Mouse (Mus musculus): Measurements from ENCODE around the gene Amh.
A peak's percentile ranks its signal among the peaks of the same experiment; 100 is the strongest.

The Amh gene

DNA sequence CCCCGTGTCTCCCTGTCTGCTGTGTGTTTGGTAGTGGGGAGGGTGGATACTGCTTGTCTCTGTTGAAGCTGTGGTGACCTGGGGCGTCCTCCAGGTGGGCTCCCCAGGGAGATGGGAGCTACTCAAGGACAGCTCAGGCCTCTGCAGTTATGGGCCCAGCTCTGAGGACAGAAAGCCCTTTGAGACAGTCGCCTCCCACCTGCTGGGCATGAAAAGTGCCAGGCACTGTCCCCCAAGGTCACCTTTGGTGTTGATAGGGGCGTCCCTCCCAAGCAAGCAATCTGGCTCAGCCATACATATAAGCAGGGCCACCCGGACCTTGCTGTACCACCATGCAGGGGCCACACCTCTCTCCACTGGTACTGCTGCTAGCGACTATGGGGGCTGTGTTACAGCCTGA, at the start of gene Amh:
Amh (plus strand) TSS at position 328 of the 400 bp plus-strand sequence.
- no peak for DNase-seq

DNA sequence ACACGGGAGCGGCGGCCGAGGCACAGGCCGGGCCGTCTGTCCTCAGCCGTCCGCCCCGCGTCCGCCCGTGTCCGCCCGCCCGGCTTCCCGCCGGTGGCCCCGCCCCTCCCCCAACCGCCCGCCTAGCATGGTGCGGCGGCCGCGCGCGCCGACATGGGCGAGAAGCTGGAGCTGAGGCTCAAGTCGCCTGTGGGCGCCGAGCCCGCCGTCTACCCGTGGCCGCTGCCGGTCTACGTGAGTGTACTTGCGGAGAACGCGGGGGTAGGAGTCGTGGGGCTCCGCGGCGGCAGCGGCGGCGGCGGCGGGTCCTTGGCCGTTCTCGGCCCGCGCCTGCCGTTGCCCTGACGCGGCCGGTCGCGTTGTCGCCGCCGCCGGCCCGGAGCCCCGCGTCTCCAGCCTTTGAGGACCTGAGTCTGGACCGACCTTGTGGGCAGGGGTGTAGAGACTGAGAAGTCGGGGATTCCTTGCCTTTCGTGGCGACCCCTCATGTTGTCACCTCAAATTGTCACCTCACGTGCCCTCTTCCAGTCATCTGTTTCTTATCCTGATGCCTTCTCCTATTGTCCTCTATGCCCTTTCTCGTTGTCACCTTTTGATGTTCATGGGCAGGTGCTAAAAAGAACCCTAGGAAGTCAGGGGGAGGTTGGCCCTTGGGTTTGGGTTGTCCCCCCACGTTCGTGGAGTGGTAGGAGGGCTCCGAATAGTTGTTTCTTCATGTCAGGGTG, 49.6 kb upstream of the Amh start:
- no peak for DNase-seq

DNA sequence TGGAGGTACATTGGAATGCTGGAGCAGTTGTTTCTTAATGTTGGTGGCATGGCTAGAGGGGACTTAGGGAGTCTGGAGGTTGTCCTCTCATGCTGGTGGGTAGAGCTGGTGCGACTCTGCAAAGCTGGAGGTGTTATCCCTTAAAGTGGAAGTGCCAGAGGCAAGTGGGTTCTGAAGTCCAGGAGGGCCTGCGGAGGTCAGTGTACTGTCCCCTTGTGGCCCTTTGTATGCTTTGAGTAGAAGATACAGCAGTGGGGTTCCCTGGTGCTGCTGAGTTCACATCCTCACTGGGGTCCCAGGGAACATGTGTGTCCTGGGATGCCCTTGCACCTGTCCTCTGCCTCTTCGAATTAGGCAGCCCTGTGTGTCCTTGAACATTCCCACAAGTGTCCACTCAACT, 48.9 kb upstream of the Amh start:
- DNase-seq, result no peak

DNA sequence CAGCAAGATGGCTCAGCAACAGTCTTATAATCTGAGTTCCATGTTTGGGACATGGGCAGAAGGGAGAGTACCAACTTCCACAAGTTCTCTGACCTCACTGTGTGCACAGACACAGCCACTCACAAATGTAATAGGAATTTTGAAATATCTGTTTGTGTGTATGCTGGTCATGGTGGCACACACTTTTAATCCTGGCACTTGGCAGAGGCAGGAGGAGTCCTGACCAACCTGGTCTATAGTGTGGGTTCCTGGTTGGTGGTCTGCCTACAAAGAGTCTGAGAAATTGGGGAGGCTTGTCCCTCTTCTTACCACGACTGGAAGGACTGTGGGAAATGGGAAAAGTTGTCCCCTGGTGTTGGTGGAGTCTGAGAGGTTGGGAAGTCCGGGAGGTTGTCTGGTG, 48.5 kb upstream of the Amh start:
- no peak for DNase-seq

DNA sequence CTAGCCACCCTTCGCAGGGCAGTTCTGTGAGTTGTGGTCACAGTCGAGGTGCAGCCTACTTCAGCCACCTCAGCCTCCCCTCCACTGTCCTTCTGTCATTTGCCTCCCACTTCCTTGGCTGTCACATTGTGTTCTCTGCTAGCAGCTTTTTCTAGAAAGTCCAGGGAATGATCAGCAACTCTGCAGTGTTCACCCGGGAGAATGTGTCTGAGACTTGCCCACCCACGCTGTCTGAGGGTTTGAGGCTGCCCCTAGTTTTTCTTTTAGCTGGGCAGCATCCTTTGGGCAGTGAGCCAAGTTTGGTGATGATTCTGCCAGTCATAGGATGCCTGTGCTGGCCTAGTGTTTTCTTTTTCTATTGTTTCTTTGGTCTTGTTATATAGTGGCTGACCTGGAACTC, 48.1 kb upstream of the Amh start:
- DNase-seq, result no peak

DNA sequence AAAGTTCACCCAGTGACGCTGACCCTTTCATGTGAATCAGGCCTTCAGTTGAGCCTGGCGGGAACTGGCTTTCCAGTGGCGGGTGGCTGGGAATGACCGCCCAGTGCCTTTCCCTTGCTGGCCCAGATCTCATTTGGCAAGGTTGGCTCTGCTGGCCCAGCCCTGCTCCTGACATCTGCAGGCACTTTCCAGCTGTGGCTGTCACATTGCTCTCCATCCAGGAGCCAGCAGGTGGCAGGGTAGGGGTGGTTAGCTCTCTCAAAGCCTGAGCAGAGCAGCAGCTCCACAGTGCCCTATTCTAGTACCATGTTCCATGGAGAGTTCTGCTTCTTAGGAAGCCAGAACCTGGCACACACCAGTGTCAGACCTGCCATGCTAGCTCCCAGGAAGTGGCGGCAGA, 47.3 kb upstream of the Amh start:
- DNase-seq, result peak; percentile 80

DNA sequence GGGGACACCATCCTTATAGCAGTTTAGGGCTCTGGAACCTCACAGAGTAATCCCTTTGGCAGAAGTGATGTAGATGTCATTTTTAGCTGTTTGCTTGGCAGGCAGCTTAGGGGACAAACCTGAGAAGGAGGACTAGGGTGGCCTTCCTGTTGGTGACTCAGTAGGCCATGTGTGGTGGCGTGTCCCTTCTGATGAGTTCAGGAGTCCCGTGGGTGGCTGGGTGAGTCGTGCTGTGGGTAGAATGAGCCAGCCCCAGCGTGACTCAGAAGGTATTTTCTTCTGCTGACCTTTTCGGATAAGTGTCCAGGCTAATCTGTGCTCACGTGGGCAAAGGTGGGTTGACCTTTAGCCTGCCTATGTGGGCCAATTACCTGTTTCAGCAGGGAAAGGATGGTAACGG, 46.4 kb upstream of the Amh start:
- no peak for DNase-seq

DNA sequence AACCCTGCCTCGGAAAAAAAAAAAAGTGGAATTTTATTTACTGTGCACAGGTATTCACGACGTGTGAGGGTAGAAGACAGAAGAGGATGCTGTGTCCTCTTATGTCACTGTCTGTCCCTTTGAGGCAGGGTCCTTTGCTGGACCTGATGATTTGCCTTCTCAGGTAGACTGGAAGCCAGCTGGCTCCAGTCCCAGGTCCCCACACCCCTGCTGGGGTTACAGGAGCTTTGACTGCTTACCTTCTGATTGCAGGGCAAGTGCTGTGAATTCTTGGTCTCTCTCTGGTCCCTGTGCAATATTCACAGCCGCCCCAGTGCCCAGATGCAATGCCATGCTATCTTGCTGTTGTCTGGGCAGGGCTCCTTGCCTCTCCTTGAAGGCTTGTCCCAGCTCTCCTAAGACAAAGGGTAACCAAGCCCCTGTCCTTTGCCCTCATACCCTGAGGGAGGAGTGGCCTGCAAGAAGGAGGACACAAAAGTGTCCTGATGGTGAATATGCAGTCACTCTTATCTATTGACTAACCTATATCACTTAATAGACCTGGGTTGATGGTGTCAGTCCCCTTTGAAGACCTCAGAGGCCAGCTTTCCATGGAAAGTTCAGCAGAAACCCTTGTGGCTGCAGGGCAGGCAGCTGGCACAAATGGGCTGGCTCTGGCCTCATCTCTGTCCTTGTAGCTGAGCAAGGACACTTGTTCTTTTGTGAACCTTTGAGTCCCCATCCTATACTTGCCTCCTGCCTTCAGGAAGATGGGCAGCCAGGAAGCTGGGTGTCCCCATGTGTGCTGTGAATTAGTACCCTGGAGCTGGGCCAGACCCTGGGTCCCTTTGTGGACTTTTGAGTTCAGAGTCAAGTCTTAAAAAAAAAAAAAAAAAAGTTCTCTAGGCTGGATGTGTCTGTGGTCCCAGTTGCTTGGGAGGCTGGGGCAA, 44.2 kb upstream of the Amh start:
- DNase-seq, result no peak

DNA sequence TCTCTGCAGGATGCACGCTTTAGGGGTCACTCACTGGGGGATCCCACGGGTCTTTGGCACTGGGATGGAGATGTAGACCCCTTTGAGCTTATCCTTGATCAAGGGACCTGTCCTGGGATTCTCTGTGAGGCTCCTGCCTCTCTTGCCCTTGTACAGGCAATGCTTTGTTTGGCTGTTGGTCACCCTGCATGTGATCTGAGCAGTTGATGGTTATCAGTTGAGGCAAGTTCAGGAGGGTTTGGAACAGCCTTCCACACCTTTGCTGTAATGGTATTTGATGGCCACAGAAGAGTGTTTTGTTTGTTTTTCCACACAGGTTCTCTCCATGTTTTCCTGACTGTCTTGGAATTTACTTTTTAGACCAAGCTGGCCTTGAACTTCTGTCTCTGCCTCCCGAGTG, 43.2 kb upstream of the Amh start:
- no peak for DNase-seq

DNA sequence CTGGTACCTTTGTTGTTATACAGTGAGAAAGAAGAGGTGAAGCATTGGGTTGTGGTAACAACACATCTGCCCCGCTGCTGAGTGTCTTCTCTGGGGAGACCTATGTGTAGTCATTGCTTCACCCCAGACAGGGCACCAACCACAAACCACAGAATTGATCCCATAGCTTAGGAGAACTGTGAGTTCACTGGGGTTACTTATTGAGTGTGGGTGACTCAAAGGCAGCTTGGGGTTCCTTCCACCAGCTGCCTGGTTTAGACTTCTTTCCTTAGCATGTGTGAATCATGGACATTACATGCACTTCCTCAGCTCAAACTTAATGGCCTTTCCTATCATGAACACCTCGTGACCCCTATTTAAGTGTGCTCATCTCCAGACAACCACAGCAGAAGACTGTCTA, 41.5 kb upstream of the Amh start:
- no peak for DNase-seq

DNA sequence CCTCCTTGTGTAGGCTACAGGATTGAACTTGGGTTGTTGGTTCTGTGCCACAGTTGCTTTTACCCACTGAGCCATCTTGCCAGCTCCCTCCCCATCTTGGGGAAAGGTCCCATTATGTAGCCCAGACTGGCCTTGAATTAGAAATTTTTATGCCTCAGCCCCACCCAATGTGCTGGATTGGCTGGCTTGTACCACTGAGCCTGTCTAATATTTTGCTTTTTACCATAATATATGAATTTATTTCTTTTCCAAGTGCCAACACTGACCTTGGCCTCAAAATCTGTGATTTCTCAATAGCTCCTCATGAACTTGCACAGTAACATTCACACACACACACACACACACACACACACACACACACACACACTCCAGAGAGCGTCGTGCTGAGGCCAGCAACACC, 39.3 kb upstream of the Amh start:
- DNase-seq, result no peak

DNA sequence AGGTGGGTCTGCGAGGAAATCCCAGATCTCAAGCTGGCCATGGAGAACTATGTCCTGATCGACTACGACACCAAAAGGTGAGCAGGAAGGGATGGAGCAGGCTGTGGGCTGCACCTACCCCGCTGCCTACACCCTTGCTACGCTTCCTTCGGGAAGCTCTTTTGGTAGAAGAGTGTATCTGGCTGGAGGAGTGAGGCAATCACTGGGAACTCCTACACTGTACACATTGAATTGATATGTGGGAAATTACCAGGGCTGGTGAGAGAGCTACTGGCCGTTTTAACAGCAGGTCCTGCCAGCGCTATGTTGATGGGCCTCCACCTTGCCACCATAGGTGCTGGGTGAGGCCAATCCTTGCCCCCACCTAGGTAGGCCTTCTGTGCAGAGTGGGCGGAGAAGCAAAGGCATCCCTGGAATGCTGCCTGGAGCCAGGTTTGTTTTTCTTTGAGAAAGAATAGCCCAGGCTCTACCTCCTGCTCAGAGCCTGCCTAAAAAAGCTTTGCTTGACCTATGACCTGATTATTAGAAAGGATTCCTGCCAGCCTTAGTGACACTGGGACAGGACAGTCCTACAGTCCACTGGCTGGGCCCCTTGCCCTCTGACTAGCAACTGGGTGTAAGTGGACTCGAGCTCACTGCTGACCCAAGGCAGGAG, 38.8 kb upstream of the Amh start:
- DNase-seq, result peak; percentile 51

DNA sequence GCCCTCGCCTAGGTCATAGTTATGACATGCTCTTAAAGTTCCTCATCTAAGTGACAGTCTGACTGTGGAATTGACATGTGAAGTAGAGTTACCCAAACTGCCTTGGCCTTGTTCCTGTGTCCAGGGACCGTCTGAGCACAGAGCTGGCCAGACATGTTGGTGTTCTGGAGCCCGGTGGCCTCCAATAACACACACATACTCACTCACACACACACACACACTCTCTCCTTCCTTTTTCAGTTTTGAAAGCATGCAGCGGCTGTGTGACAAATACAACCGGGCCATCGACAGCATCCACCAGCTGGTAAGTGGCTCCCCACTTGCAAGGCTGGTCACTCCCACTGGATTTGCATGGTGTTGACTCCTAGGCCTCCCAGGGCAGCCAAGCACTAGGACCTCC, 36.7 kb upstream of the Amh start:
- DNase-seq, result no peak

DNA sequence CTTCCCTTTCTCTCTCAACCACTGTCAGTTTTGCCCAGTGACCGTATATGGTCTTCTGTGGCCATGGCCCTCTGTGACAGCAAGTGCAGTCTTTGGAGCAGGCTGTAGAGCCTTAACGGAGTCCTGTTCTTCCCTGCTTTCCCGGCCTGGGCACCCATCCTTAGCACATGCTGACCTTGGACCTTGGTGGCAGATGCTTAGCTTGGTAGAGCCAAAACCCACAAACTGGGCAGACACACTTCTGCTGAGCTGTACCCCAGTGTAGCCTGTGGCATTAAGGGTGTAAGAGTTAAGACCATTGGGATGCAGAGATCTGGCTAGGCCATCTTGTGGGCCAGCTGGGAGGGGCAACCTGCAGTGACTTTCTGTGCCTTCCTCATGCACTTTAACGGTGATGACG, 31.2 kb upstream of the Amh start:
- DNase-seq, result no peak

DNA sequence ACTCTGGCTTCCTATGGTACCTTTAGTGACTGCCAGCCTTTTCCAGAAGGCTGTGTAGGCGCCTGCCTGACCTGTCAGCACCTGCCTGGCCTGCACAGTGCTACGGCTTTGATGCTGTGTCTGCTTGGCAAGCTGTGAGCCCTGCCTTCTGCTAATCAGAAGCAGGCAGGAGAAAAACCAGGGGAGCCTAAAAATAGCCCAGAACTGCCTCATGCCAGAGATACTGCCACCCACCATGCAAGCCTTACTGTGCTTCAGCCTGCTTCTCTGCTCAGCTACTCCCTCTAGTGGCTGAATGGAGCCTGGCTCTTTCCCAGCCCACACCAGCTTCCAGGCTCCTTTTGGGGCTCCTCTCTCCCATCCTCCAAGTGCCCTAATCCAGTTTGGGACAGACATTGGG, 30.5 kb upstream of the Amh start:
- peak; percentile 83 for DNase-seq

DNA sequence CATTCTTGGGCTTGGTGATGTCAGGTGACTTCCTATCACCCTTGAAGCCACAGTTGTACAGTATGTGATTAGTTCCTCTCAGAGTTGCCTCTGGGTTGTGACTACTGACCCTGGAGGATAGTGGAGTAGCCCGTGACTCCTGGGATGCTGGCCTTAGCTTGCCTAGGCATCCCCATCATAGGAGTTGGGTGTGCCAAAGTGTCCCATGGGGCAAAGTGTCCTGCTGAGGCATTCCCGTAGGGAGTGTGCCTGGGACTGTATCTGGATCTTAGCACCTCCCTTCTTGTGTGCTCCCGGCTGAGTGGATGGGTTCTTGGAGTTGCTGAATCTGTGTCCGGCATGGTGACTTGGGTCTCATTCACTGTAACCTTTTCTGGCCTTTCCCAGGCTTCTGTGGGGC, 30.1 kb upstream of the Amh start:
- no peak for DNase-seq

DNA sequence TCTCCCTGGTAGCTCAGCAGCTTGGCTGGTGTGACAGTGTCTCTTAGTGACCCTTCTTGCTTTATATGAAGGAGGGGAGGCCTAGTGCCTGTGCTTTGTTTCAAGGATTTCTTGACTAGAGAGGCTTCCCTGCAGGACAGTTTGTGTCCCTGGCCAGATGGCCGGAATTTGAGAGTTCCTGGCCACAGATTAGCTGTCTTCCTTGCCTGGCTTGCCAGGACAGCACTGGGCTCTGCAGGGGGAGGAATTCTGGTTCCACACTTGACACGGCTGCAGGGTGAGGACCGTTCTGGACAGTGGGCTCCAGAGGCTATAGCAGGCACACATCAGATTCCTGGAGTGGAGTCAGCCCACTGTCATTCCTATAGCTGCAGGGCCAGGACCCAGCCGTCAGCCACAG, 29.3 kb upstream of the Amh start:
- no peak for DNase-seq

DNA sequence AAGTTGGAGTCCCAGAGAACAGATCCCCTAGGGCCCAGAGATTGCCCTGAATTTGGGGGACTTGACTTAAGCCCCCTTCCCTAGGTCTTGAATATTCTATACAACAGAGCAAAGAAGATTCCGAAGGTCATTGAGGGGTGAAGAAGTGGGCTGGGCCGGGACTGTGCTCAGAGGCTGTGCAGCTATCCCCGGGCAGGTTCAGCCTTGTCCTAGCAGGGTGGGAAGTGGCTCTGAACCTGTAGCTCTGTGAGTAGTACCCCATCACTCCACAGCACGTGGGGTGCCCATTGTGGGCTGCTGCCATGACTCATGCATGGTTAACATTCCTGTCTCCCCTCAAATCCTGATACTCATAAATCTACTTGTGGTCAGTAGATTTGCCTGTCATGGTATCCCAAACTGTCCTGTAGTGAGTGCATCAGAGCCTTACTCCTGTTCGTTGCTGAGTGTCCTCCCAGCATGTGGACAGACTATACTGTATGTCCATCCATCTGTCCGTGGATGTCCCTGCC, 28.6 kb upstream of the Amh start:
- DNase-seq, result no peak

DNA sequence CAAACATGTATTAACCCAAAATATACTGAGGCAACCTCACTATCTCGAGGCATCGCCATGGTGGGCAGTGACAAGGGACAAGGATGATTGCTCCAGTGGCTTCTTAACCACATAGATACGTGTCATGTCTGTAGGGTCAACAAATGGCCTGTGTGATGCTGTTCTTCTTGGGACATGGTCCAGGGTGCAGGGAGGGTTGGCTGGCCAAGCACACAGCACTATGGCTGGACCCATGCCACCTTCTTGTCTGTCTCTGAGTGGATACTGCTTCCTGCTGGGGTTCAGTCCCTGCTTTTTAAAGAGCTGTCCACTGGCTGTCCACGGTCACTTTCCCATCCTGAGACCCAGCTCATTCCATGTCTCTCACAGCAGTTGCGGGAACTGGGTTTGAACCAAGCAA, 27.9 kb upstream of the Amh start:
- DNase-seq, result no peak

DNA sequence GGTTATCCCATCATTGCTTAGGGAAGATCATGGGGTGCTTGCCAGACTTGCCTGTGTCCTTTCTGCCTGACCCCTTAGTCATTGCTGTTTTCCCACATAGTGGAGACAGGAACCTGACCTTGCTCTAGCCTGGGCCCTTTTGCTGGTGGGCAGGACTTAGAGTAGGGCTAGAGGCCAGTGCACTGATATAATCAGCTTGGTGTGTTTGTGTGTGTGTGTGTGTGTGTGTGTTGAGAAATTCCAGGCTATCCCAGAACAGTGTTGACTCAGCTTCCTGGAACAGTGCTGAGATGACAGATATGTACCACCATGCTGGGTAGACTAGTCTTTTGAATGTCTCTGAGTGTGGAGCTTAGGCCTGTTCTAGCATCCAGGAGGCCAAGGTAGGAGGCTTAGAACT, 25.5 kb upstream of the Amh start:
- no peak for DNase-seq

DNA sequence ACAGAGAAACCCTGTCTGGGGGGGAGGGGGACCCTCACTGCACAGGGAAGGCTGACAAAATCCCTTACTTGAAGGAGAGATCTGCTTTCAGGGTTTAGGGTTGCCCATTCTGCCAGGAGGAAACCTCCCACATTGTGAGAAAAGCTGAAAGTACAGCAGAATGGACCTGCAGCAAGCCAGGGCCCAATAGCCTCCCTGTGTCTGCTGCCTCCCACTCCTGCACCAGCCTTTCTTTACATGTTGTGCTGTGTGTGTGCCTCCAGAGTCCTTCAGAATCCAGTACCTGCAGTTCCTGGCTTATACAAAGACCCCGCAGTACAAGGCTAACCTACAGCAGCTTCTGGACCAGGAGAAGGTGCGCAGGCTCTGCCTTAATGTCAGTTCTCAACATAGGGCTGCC, 20.7 kb upstream of the Amh start:
- no peak for DNase-seq

DNA sequence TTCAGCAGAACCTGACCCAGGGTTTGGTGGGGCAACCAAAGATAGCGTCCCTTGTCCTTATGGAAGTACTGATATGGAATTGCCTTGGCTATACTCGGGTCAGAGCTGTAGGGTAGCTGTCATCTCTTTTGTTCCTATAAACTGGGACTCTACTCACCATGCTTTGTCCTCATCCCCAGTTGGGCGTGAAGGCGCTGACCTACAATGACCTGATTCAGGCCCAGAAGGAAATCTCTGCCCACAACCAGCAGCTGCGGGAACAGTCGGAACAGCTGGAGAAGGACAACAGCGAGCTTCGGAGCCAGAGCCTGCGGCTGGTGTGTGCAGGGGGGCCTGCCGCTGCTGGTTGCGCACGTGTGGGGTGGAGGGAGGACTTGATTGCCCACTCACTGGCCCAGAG, 20.2 kb upstream of the Amh start:
- DNase-seq, result no peak

DNA sequence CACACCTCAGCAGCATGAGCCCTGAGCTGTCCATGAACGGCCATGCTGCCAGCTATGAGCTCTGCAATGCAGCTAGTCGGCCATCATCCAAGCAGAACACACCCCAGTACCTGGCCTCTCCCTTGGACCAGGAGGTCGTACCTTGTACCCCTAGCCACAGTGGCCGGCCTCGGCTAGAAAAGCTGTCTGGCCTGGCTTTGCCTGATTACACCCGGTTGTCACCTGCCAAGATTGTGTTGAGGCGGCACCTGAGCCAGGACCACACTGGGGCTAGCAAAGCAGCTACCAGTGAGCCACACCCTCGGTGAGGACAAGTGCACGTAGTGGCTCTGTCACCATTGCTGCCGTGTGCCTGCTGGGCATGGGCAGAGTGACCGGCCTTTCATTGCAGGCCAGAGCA, 19.1 kb upstream of the Amh start:
- DNase-seq, result no peak

DNA sequence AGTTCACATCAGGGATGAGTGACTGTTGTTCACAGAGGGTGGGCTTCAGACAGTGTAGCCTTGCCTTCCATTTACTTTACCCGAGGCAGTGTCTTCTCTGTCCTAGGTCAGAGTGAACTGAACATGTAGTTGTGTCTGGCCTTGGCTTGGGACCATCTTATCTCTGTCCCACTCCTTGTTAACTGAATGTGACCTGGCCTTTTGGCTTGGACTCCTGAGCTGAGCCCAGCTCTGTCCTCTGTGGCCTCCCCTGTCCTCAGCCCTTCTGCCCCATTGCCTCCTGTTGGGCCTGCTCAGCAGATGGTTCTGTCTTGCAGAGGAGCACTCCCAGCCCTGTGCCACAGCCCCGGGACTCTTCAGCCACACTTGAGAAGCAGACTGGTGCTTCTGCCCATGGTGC, 17.5 kb upstream of the Amh start:
- no peak for DNase-seq
